In genomic region chr8:65617871-65618751, GRCm38 (mm10) we compare ENCODE assay signal across 8 mouse cellular contexts. TPM values are rescaled to one million over a fixed set of nuclear protein-coding genes. Genes with fewer than 3 reads are reported as not detected.
DNase-seq lines count a peak whose midpoint lies in the region; ATAC-seq lines count a peak whose summit lies in the region.

TSS of gene March1 (plus strand) at chr8:65617900.

- H3K36me3 ChIP-seq in kidney, embryonic 15.5 days: no peaks in the 10 kb centered on the region
- no peaks in the 10 kb centered on the region for H3K36me3 ChIP-seq in forebrain, embryonic 12.5 days (replicated peaks)
- no peaks in the 10 kb centered on the region for H3K36me3 ChIP-seq in midbrain, embryonic 16.5 days (ENCODE audit: control insufficient read depth, insufficient read depth, low read length)

- ATAC-seq in kidney, embryonic 15.5 days (replicated peaks; ENCODE audit: low FRiP score): 0 out of 2 replicates have a peak, but pooled peaks have one; percentile 29
- peak; percentile 92 for ATAC-seq in forebrain, embryonic 12.5 days (ENCODE audit: low FRiP score)
- peak; percentile 96 for ATAC-seq in midbrain, embryonic 16.5 days
- ATAC-seq in CD4-positive, CD25-positive, alpha-beta regulatory T cell, adult 4 months: no peak

- no peak for DNase-seq in kidney, adult 18-20 months
- DNase-seq in layer of hippocampus, adult 9-11 months: peak; percentile 84
- DNase-seq in adrenal gland, adult 8-10 months: no peak
- no peak for DNase-seq in c-Kit-positive CD71-positive TER-119-positive erythroid progenitor cells, embryonic 14.5 days (ENCODE audit: low spot score)

- H3K9me3 ChIP-seq in kidney, embryonic 15.5 days (replicated peaks): no peaks in the 10 kb centered on the region
- H3K9me3 ChIP-seq in forebrain, embryonic 12.5 days: no peaks in the 10 kb centered on the region
- H3K9me3 ChIP-seq in midbrain, embryonic 16.5 days (replicated peaks; ENCODE audit: control insufficient read depth, low read length, poor library complexity, severe bottlenecking): no peaks in the 10 kb centered on the region

- WGBS in kidney, embryonic 15.5 days: 2% methylated on average over 23 of the region's 23 CpGs
- under 1% methylated on average over 23 of the region's 23 CpGs for WGBS in forebrain, embryonic 12.5 days
- WGBS in midbrain, embryonic 16.5 days: 1% methylated on average over 23 of the region's 23 CpGs

- no peak within 1 kb of the TSS for H3K4me2 ChIP-seq in kidney, embryonic 15.5 days
- peak within 1 kb of the TSS; percentile 67 for H3K4me2 ChIP-seq in forebrain, embryonic 12.5 days
- peak within 1 kb of the TSS; percentile 72 for H3K4me2 ChIP-seq in midbrain, embryonic 16.5 days (ENCODE audit: low read length)

- H3K4me3 ChIP-seq in kidney, embryonic 15.5 days (replicated peaks): no peak within 1 kb of the TSS
- peak within 1 kb of the TSS; percentile 40 for H3K4me3 ChIP-seq in forebrain, embryonic 12.5 days (replicated peaks)
- H3K4me3 ChIP-seq in midbrain, embryonic 16.5 days (ENCODE audit: low read depth, low read length): peak within 1 kb of the TSS; percentile 73

- no peak within 1 kb of the TSS for H3K27ac ChIP-seq in kidney, embryonic 15.5 days
- no peak within 1 kb of the TSS for H3K27ac ChIP-seq in forebrain, embryonic 12.5 days
- H3K27ac ChIP-seq in midbrain, embryonic 16.5 days (ENCODE audit: low read length): peak within 1 kb of the TSS; percentile 88

- peaks cover 34% of the 10 kb centered on the region for H3K27me3 ChIP-seq in kidney, embryonic 15.5 days
- peaks cover 20% of the 10 kb centered on the region for H3K27me3 ChIP-seq in forebrain, embryonic 12.5 days
- no peaks in the 10 kb centered on the region for H3K27me3 ChIP-seq in midbrain, embryonic 16.5 days (ENCODE audit: control insufficient read depth, insufficient read depth, low read depth, low read length)

- H3K4me1 ChIP-seq in kidney, embryonic 15.5 days: no peaks in the 10 kb centered on the region
- peaks cover 7% of the 10 kb centered on the region; the same call in 1 of the 2 replicates for H3K4me1 ChIP-seq in forebrain, embryonic 12.5 days
- peaks cover 8% of the 10 kb centered on the region; the same call in 1 of the 2 replicates for H3K4me1 ChIP-seq in midbrain, embryonic 16.5 days (ENCODE audit: control insufficient read depth, insufficient read depth, low read length)

- no peak within 1 kb of the TSS for H3K9ac ChIP-seq in kidney, embryonic 15.5 days
- peak within 1 kb of the TSS; percentile 56 for H3K9ac ChIP-seq in forebrain, embryonic 12.5 days
- peak within 1 kb of the TSS; percentile 94 for H3K9ac ChIP-seq in midbrain, embryonic 16.5 days (ENCODE audit: low read depth, low read length)

RNA-seq across cellular contexts. Expression of gene March1, which starts in this region (rescaled TPM):
- 0.44 and 0.49 TPM in 2 replicates for polyA plus RNA-seq in kidney, embryonic 15.5 days (2015; fragmentation: Nextera tagmentation; extraction: Ambion mirVana)
- polyA plus RNA-seq in forebrain, embryonic 12.5 days (2016; fragmentation: Nextera tagmentation; extraction: Ambion mirVana): 8.9 and 10.1 TPM in 2 replicates
- 56.4 and 59.3 TPM in 2 replicates for polyA plus RNA-seq in midbrain, embryonic 16.5 days (2015; fragmentation: Nextera tagmentation; extraction: Ambion mirVana)
- 1 to 10 TPM; 1.5 to 4.0 (median 2.6) TPM for total RNA-seq in adrenal gland, adult 8-10 months (2022)
- 1 to 10 TPM in 1 of 2 experiments, under 1 TPM in 1; 0.55 to 1.5 TPM for polyA plus RNA-seq in CD4-positive, CD25-positive, alpha-beta regulatory T cell, adult 4 months (2017; shearing (Covaris generic))

Comparison
In these comparisons a context has a peak if more than half of its experiments do, and no peak if none do; other contexts are left out.
1. Peak in ATAC-seq in kidney, embryonic 15.5 days; RNA of the gene not detected or under 1 TPM.